Mouse (Mus musculus) neural tube, embryonic 12.5 days (tissue): ENCODE results near the gene Hvcn1. TPM values are rescaled to one million over a fixed set of nuclear protein-coding genes. Genes with fewer than 3 reads are reported as not detected.

ENCODE experiments used
- ATAC-seq: fragments of 200-750 bp; cut with Nextera tagmentation; 2 replicates; pipeline ENCODE4 v1.8.0; 2017; ENCODE audit warnings: low read depth, mild to moderate bottlenecking, moderate TSS enrichment, moderate library complexity; ENCODE audit not compliant: low FRiP score
- H3K27ac ChIP-seq: fragments of 300-500 bp; sonication (generic); 2 replicates; pipeline ENCODE4 v1.5.1; 2016
- H3K27me3 ChIP-seq: fragments of 300-500 bp; sonication (generic); replicated peaks from 2 replicates; pipeline ENCODE4 v1.6.1; 2016; ENCODE audit warnings: mild to moderate bottlenecking
- H3K36me3 ChIP-seq: fragments of 300-500 bp; sonication (generic); 2 replicates; pipeline ENCODE4 v1.6.1; 2016; ENCODE audit warnings: mild to moderate bottlenecking
- H3K4me1 ChIP-seq: fragments of 300-500 bp; sonication (generic); 2 replicates; pipeline ENCODE4 v1.6.1; 2016
- H3K4me2 ChIP-seq: fragments of 300-500 bp; sonication (generic); replicated peaks from 2 replicates; pipeline ENCODE4 v1.6.1; 2016; ENCODE audit warnings: mild to moderate bottlenecking
- H3K4me3 ChIP-seq: fragments of 300-500 bp; sonication (generic); 2 replicates; pipeline ENCODE4 v1.5.1; 2016
- H3K9ac ChIP-seq: fragments of 300-500 bp; sonication (generic); 2 replicates; pipeline ENCODE4 v1.6.1; 2016; ENCODE audit warnings: mild to moderate bottlenecking
- H3K9me3 ChIP-seq: fragments of 300-500 bp; sonication (generic); 2 replicates; pipeline ENCODE4 v1.6.1; 2016; ENCODE audit warnings: mild to moderate bottlenecking
- WGBS: fragments of 180-500 bp; shearing (Covaris S2); methylation state at CpG from one replicate; pipeline ENCODE4 v1.1.7; 2016; 5-methylcytosine and 5-hydroxymethylcytosine counted together
- polyA plus RNA-seq: library from polyadenylated mRNA; unstranded; fragments of >200 nt; fragmentation: Nextera tagmentation; extraction: Ambion mirVana; gene quantifications from 2 replicates; pipeline ENCODE4 v1.2.1, GENCODE M21; 2016

The Hvcn1 gene
- polyA plus RNA-seq, 1 experiment from 2014 or later, result 4.9 TPM

- Histone ChIP-seq H3K4me2 (no peak overlapping the region), H3K9ac (no peak overlapping the region), H3K27me3 (no peaks in the 10 kb centered on the region), H3K9me3 (no peaks in the 10 kb centered on the region), H3K4me1 (no peaks in the 10 kb centered on the region), H3K36me3 (peaks cover 35% of the 10 kb centered on the region), H3K4me3 (no peak overlapping the region), H3K27ac (no peak overlapping the region)
- WGBS, result 97% methylated on average over 1 of the region's 1 CpGs
- no peak for ATAC-seq
These were observed 34.4 kb downstream of the Hvcn1 start for GRCm38 (mm10) chr5:122240989-122241388.

GRCm38 (mm10) chr5:122242521-122243123 is 36.0 kb downstream of the Hvcn1 start:
- Histone ChIP-seq H3K4me2 (no peak overlapping the region), H3K27me3 (no peaks in the 10 kb centered on the region), H3K36me3 (peaks cover 49% of the 10 kb centered on the region), H3K9ac (no peak overlapping the region), H3K4me1 (no peaks in the 10 kb centered on the region), H3K27ac (no peak overlapping the region), H3K9me3 (no peaks in the 10 kb centered on the region), H3K4me3 (no peak overlapping the region)
- no peak for ATAC-seq
- 86% methylated on average over 6 of the region's 6 CpGs for WGBS

- H3K36me3 ChIP-seq, result peaks cover 63% of the 10 kb centered on the region
These were observed 37.3 kb downstream of the Hvcn1 start for GRCm38 (mm10) chr5:122243781-122244523.

GRCm38 (mm10) chr5:122245186-122245585 is 38.6 kb downstream of the Hvcn1 start:
- Histone ChIP-seq H3K36me3 (peaks cover 71% of the 10 kb centered on the region), H3K9me3 (no peaks in the 10 kb centered on the region), H3K27me3 (no peaks in the 10 kb centered on the region), H3K4me3 (no peak overlapping the region), H3K4me2 (no peak overlapping the region), H3K27ac (no peak overlapping the region), H3K4me1 (no peaks in the 10 kb centered on the region), H3K9ac (no peak overlapping the region)
- WGBS, result 63% methylated on average over 3 of the region's 3 CpGs
- ATAC-seq, result no peak

More at GRCm38 (mm10) chr5:122243781-122244523, 37.3 kb downstream of the Hvcn1 start:
- no peak overlapping the region for H3K27ac ChIP-seq
- no peaks in the 10 kb centered on the region for H3K9me3 ChIP-seq
- H3K27me3 ChIP-seq, result no peaks in the 10 kb centered on the region
- ATAC-seq, result no peak
- no peak overlapping the region for H3K9ac ChIP-seq
- no peak overlapping the region for H3K4me2 ChIP-seq
- no peaks in the 10 kb centered on the region for H3K4me1 ChIP-seq
- no peak overlapping the region for H3K4me3 ChIP-seq
- 78% methylated on average over 17 of the region's 17 CpGs for WGBS

GRCm38 (mm10) chr5:122246547-122247167 is 40.1 kb downstream of the Hvcn1 start:
- peaks cover 68% of the 10 kb centered on the region for H3K36me3 ChIP-seq
- no peak overlapping the region for H3K27ac ChIP-seq
- WGBS, result 86% methylated on average over 10 of the region's 10 CpGs
- H3K4me2 ChIP-seq, result no peak overlapping the region
- H3K4me1 ChIP-seq, result no peaks in the 10 kb centered on the region
- no peaks in the 10 kb centered on the region for H3K9me3 ChIP-seq
- H3K9ac ChIP-seq, result no peak overlapping the region
- no peak for ATAC-seq
- no peaks in the 10 kb centered on the region for H3K27me3 ChIP-seq
- H3K4me3 ChIP-seq, result no peak overlapping the region

GRCm38 (mm10) chr5:122247529-122247928 is 40.9 kb downstream of the Hvcn1 start:
- ATAC-seq, result no peak
- WGBS, result 89% methylated on average over 11 of the region's 11 CpGs
- H3K4me3 ChIP-seq, result no peak overlapping the region
- H3K27me3 ChIP-seq, result no peaks in the 10 kb centered on the region
- H3K9me3 ChIP-seq, result no peaks in the 10 kb centered on the region
- H3K36me3 ChIP-seq, result peaks cover 68% of the 10 kb centered on the region
- H3K9ac ChIP-seq, result no peak overlapping the region
- no peak overlapping the region for H3K27ac ChIP-seq
- H3K4me2 ChIP-seq, result no peak overlapping the region
- H3K4me1 ChIP-seq, result no peaks in the 10 kb centered on the region

- H3K4me2 ChIP-seq, result no peak overlapping the region
- H3K36me3 ChIP-seq, result peaks cover 69% of the 10 kb centered on the region
- no peaks in the 10 kb centered on the region for H3K9me3 ChIP-seq
- H3K27me3 ChIP-seq, result no peaks in the 10 kb centered on the region
- no peak overlapping the region for H3K9ac ChIP-seq
- H3K4me3 ChIP-seq, result no peak overlapping the region
- WGBS, result 94% methylated on average over 7 of the region's 7 CpGs
- H3K4me1 ChIP-seq, result no peaks in the 10 kb centered on the region
- ATAC-seq, result no peak
- H3K27ac ChIP-seq, result no peak overlapping the region
These were observed 41.3 kb downstream of the Hvcn1 start for GRCm38 (mm10) chr5:122247934-122248333.

- WGBS, result 92% methylated on average over 4 of the region's 4 CpGs
- no peak for ATAC-seq
- Histone ChIP-seq H3K27ac (no peak overlapping the region), H3K9ac (no peak overlapping the region), H3K9me3 (no peaks in the 10 kb centered on the region), H3K4me3 (no peak overlapping the region), H3K4me1 (no peaks in the 10 kb centered on the region), H3K36me3 (peaks cover 76% of the 10 kb centered on the region), H3K4me2 (no peak overlapping the region), H3K27me3 (no peaks in the 10 kb centered on the region)
These were observed 42.7 kb downstream of the Hvcn1 start for GRCm38 (mm10) chr5:122249281-122249680.

- no peak overlapping the region for H3K4me2 ChIP-seq
- no peak overlapping the region for H3K9ac ChIP-seq
- H3K4me3 ChIP-seq, result no peak overlapping the region
- no peak for ATAC-seq
- H3K9me3 ChIP-seq, result no peaks in the 10 kb centered on the region
- no peak overlapping the region for H3K27ac ChIP-seq
- H3K4me1 ChIP-seq, result no peaks in the 10 kb centered on the region
- H3K27me3 ChIP-seq, result no peaks in the 10 kb centered on the region
- 82% methylated on average over 17 of the region's 17 CpGs for WGBS
- H3K36me3 ChIP-seq, result peaks cover 86% of the 10 kb centered on the region
These were observed 45.4 kb downstream of the Hvcn1 start for GRCm38 (mm10) chr5:122251895-122252606.

GRCm38 (mm10) chr5:122258027-122258741 is 51.6 kb downstream of the Hvcn1 start:
- Histone ChIP-seq H3K27me3 (no peaks in the 10 kb centered on the region), H3K4me1 (peaks cover 12% of the 10 kb centered on the region), H3K36me3 (peaks cover 71% of the 10 kb centered on the region), H3K9ac (no peak overlapping the region), H3K9me3 (no peaks in the 10 kb centered on the region), H3K4me3 (no peak overlapping the region), H3K27ac (no peak overlapping the region), H3K4me2 (no peak overlapping the region)
- 87% methylated on average over 6 of the region's 6 CpGs for WGBS
- ATAC-seq, result no peak

- peaks cover 19% of the 10 kb centered on the region for H3K4me1 ChIP-seq
- H3K27me3 ChIP-seq, result no peaks in the 10 kb centered on the region
- H3K36me3 ChIP-seq, result peaks cover 35% of the 10 kb centered on the region
- H3K4me2 ChIP-seq, result no peak overlapping the region; the same call in 1 of the 2 replicates
- H3K9ac ChIP-seq, result no peak overlapping the region
- no peak for ATAC-seq
- WGBS, result 47% methylated on average over 7 of the region's 7 CpGs
- no peak overlapping the region for H3K4me3 ChIP-seq
- H3K27ac ChIP-seq, result no peak overlapping the region
- no peaks in the 10 kb centered on the region for H3K9me3 ChIP-seq
These were observed 55.5 kb downstream of the Hvcn1 start for GRCm38 (mm10) chr5:122262104-122262503.
